Mouse (Mus musculus) MEL (cell line): ENCODE results near the gene Crip2.
A peak's percentile ranks its signal among the peaks of the same experiment; 100 is the strongest.

Experiments
- CHD1 ChIP-seq: IDR thresholded peaks from 2 replicates; pipeline ENCODE4 v1.6.1; 2012; ENCODE audit warnings: low read depth, mild to moderate bottlenecking, inconsistent platforms, low read length, improper control_type of control experiment
- CTCF ChIP-seq, 3 experiments: IDR thresholded peaks in 2 of 3; conservative IDR thresholded peaks in 1 of 3; 2 replicates each; pipeline ENCODE4 v1.5.1; 2011 to 2012; ENCODE audit warnings: low read length in 3 of 3, low read depth in 2 of 3, mild to moderate bottlenecking in 2 of 3, improper control_type of control experiment in 1 of 3, inconsistent platforms in 1 of 3, mixed read lengths in 1 of 3, moderate library complexity in 1 of 3; ENCODE audit not compliant: control insufficient read depth in 1 of 3, insufficient read depth in 1 of 3, poor library complexity in 1 of 3, severe bottlenecking in 1 of 3
- EP300 ChIP-seq, 2 experiments: IDR thresholded peaks; 2 replicates each; pipeline ENCODE4 v1.6.1; 2011; ENCODE audit warnings: improper control_type of control experiment in 2 of 2, low read length in 2 of 2, low read depth in 1 of 2, mild to moderate bottlenecking in 1 of 2
- MAX ChIP-seq: IDR thresholded peaks from 2 replicates; pipeline ENCODE4 v1.6.1; 2011; ENCODE audit warnings: low read length, improper control_type of control experiment

- TF ChIP-seq EP300 (IDR thresholded peaks at IDR 0.05; ENCODE audit: low read depth in 1 of 2, low read length in 2 of 2) (no peak), CTCF (IDR thresholded peaks at IDR 0.05 in 2 of 3, conservative IDR thresholded peaks at IDR 0.05 in 1 of 3; ENCODE audit: control insufficient read depth in 1 of 3, insufficient read depth in 1 of 3, low read depth in 2 of 3, low read length in 3 of 3, poor library complexity in 1 of 3, severe bottlenecking in 1 of 3) (peak in 1 of 3 experiments; percentile 100; a peak in 2 of 6 replicates), CHD1 (no peak), MAX (no peak)
Measured at GRCm38 (mm10) chr12:113146112-113147057, 6.3 kb downstream of the Crip2 start, which contains the start of gene Crip1.
